Mouse (Mus musculus) cerebellum, adult 18-20 months (tissue): ENCODE data around the gene Arhgap6.
A peak's percentile ranks its signal among the peaks of the same experiment; 100 is the strongest.

Experiments used
- DNase-seq, 2 experiments: peaks; one replicate each; pipeline ENCODE4 v3.0.0; 2021

Gene Arhgap6

GRCm38 (mm10) chrX:168794974-168795858 lies at the start of gene Arhgap6:
Arhgap6 (plus strand) TSS chrX:168795099.
- no peak for DNase-seq

DNA sequence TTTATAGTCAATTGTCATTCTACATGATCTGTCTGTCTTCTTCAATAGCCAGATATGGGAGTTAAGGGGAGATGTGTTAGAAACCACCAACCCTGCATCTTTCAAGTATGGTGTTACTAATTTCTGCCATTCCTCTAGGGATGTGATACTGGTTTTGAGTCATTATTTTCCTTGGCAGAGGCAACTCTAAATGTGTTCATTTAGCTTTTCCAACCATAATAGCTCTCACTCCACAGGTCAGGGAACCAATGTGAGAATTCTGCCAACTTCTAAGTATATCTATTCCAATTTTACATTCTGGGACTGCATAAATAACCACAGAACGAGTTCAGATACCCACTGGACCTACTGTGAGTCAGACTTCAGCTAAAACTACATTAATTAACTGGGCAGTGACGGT lies 47.9 kb upstream of the Arhgap6 start:
- no peak for DNase-seq

DNA sequence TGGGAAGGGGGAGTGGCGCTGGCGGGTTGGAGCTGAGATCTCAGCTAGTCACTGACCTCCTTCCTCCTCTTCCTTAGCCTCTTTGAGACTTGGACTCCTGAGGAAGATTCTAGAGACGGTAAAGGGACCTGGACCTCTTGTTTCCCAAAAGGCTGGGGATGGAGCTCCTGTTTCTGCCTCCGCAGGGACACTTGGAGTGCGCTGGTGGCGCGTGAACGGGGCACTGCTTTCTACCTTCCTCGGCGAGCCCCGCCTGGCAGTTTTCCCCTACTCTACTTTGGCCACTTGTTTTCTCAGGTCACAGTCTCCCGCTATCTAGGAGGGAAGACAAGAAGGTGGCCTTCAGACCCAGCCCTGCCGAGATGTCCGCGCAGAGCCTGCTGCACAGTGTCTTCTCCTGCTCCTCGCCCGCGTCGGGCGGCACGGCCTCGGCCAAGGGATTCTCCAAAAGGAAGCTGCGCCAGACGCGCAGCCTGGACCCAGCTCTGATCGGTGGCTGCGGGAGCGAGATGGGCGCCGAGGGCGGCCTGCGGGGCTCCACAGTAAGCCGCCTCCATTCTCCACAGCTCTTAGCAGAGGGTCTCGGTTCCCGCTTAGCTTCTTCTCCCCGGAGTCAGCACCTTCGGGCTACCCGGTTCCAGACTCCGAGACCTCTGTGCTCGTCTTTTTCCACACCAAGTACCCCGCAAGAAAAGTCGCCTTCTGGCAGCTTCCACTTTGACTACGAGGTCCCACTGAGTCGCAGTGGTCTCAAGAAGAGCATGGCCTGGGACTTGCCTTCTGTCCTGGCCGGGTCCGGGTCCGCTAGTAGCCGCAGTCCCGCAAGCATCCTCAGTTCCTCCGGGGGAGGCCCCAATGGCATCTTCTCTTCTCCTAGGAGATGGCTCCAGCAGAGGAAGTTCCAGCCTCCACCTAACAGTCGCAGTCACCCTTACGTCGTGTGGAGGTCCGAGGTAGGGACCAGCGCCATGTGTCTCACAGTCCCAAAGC lies 1.3 kb downstream of the Arhgap6 start:
- DNase-seq: no peak

- no peak for DNase-seq
These were observed 9.8 kb downstream of the Arhgap6 start for GRCm38 (mm10) chrX:168804677-168805076.

GRCm38 (mm10) chrX:168810513-168811265 lies 15.8 kb downstream of the Arhgap6 start:
- DNase-seq: no peak

GRCm38 (mm10) chrX:168818858-168819257 lies 24.0 kb downstream of the Arhgap6 start:
- no peak for DNase-seq

DNA sequence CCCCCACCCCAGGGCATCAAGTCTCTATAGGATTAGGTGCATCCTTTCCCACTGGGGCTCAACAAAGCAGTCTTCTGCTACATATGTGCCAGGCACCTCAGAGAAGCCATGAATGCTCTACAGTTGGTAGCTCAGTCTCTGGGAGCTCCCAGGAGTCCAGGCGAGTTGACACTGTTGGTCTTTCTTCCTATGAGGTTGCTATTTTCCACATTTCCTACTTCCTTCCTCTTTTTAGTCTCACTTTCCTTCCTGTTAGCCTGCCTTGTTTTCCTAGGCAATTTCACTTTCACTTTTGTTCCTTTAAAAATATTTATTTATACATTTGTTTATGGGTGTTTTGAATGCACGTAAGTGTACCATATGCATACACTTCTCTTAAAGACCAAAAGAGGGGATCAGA lies 29.3 kb downstream of the Arhgap6 start:
- no peak for DNase-seq

GRCm38 (mm10) chrX:168832343-168832742 lies 37.4 kb downstream of the Arhgap6 start:
- DNase-seq: no peak

DNA sequence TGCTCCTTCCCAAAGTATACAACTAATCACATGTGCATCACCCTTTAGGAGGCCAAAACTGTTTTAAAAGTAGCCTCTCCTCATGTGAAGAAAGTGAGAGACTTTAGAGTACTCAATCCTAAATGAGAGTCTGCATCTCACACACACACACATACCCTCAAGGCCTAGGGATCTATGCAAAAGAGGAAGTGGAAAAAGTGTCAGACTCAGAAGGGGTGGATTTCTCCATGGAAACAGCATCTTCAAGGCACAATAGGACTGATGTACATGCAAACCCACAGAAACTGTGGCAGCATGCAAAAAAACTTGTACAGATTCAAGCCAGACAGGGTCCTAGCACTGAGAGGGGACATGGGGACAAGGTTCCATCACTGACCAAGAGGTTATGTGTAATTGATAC lies 53.2 kb downstream of the Arhgap6 start:
- no peak for DNase-seq

GRCm38 (mm10) chrX:168874688-168875087 lies 79.8 kb downstream of the Arhgap6 start:
- no peak for DNase-seq

GRCm38 (mm10) chrX:168903557-168903956 lies 108.7 kb downstream of the Arhgap6 start:
- DNase-seq: no peak

- DNase-seq: no peak
These were observed 109.2 kb downstream of the Arhgap6 start for GRCm38 (mm10) chrX:168904086-168904485.

GRCm38 (mm10) chrX:168907586-168907985 lies 112.7 kb downstream of the Arhgap6 start:
- no peak for DNase-seq

GRCm38 (mm10) chrX:168913519-168913918 lies 118.6 kb downstream of the Arhgap6 start:
- no peak for DNase-seq

GRCm38 (mm10) chrX:168920942-168921341 lies 126.0 kb downstream of the Arhgap6 start:
- no peak for DNase-seq

DNA sequence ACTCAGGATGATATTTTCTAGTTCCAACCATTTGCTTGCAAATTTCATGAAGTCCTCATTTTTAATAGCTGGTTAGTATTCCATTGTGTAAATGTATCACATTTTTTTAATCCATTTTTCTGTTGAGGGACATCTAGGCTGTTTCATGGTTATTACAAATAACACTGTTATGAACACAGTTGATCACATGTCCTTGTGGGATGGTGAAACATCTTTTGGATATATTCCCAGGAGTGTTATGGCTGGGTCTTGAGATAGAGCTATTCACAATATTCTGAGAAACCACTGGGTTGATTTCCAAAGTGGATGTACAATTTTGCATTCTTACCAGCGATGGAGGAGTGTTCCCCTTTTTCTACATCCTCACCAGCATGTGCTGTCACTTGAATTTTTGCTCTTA lies 137.5 kb downstream of the Arhgap6 start:
- DNase-seq: no peak

- peak in 1 of 2 experiments; percentile 3 for DNase-seq
These were observed 140.5 kb downstream of the Arhgap6 start for GRCm38 (mm10) chrX:168935447-168935846.

DNA sequence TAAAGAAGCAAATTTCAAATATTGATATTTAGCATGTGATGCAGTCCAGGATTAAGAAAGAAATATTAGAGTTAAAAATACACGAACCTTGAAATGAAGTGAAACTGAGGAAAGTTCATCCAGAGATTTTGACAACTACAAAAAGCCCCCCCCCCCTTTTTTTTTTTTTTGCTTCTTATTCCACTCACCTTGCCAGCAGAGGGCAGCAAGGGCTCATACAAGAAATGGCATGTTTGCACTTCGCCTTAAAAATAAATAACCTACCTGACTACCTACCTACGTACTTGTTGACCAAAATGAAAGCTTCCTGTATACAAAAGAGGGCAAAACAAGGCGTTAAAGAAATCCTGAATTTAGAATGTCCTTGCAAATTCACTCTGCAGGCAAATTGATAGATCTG lies 143.0 kb downstream of the Arhgap6 start:
- DNase-seq: peak in 1 of 2 experiments; percentile 3

DNA sequence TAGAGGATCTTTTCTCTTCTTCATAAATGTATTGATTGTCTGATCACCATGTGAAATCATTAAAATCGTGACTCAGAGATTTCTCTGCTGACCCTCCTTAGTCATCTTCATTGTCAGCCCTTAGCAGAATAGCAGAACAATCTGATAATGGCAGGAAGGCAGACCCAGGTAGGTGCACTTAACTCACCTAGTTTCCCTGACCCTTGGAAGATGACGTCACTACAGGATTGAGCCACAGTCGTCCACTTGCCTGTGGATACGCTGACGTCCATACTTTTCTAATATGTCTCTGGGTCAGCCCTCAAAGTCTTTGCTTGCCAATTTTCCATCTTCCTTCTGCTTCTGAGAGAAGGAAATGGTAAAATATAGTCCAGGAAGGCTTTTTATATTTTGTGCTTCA lies 146.8 kb downstream of the Arhgap6 start:
- no peak for DNase-seq

DNA sequence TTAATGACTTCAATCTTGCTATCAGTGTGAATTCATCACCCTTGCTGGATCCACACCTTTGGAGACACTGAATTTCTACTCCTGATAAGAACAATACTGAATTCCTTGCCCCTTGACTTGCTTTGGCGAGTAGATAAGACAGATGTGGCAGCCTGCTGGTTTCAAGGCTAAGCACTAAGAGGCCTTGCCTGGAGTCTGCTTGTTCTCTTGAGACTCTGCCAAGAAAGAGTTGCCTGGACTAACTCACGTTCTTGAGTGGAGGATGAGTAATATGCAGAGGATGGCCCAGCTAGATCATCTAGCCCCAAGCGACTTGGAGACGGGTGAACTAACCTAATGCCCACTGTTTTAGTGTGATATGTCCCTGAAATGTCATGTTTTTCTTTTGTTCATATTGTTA lies 148.3 kb downstream of the Arhgap6 start:
- no peak for DNase-seq

GRCm38 (mm10) chrX:168975444-168975843 lies 180.5 kb downstream of the Arhgap6 start:
- no peak for DNase-seq

DNA sequence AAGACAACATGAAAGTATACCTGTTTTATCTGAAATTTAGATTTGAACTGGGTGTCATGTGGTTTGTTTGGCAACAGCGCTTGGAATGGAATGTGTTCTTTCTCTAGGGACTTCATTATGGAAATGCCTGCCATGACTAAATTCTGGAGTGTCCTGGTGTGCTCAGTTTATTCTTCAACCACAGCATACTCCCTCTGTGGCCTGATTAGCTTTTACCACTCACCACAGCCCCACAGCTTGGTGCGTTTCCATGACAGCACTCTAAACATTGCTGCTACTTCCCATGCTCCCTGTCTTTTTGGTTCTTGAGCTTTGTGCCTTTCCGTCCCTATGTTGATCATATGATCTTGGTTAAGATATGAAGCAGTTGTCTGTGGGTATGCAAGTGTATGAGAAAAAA lies 182.9 kb downstream of the Arhgap6 start:
- DNase-seq: no peak

GRCm38 (mm10) chrX:168980370-168980769 lies 185.5 kb downstream of the Arhgap6 start:
- no peak for DNase-seq
